Mouse (Mus musculus) C2C12 (cell line): Measurements from ENCODE around the gene Ccdc96. TPM values are rescaled to one million over a fixed set of nuclear protein-coding genes. Genes with fewer than 3 reads are reported as not detected.

Source experiments
- H3K27me3 ChIP-seq: one replicate; pipeline ENCODE4 v1.6.1; 2011; ENCODE audit not compliant: control insufficient read depth, insufficient read depth, insufficient read length
- H3K36me3 ChIP-seq: one replicate; pipeline ENCODE4 v1.6.1; 2011; ENCODE audit not compliant: control insufficient read depth, insufficient read depth
- H3K4me3 ChIP-seq: one replicate; pipeline ENCODE4 v1.5.1; 2011; ENCODE audit warnings: mild to moderate bottlenecking, control low read depth; ENCODE audit not compliant: poor library complexity, insufficient read depth, severe bottlenecking
- H3K79me2 ChIP-seq: one replicate; pipeline ENCODE4 v1.6.1; 2011; ENCODE audit not compliant: control insufficient read depth, insufficient read depth
- H3K79me3 ChIP-seq: one replicate; pipeline ENCODE4 v1.6.1; 2011; ENCODE audit warnings: low read depth, control low read depth
- H3ac ChIP-seq: one replicate; pipeline ENCODE3; 2011; ENCODE audit warnings: low read depth; ENCODE audit not compliant: control insufficient read depth, insufficient read length
- CEBPB ChIP-seq: IDR thresholded peaks from one replicate; pipeline ENCODE4 v1.6.1; 2011; ENCODE audit warnings: low read depth, mild to moderate bottlenecking, control low read depth, moderate library complexity
- CTCF ChIP-seq: IDR thresholded peaks from one replicate; pipeline ENCODE4 v1.5.1; 2011; ENCODE audit not compliant: control insufficient read depth, insufficient read depth, insufficient read length
- FOSL1 ChIP-seq: IDR thresholded peaks from one replicate; pipeline ENCODE4 v1.8.0; 2011; ENCODE audit warnings: mild to moderate bottlenecking, low read length; ENCODE audit not compliant: poor library complexity, insufficient read depth, severe bottlenecking
- MAX ChIP-seq: IDR thresholded peaks from one replicate; pipeline ENCODE4 v1.6.1; 2011; ENCODE audit warnings: mild to moderate bottlenecking, control low read depth
- MYOD1 ChIP-seq: IDR thresholded peaks from one replicate; pipeline ENCODE4 v1.6.1; 2011; ENCODE audit warnings: low read depth; ENCODE audit not compliant: control insufficient read depth, insufficient read length
- MYOG ChIP-seq: IDR thresholded peaks from one replicate; pipeline ENCODE4 v1.6.1; 2011; ENCODE audit not compliant: control insufficient read depth, insufficient read length; ENCODE audit errors: extremely low read depth
- USF1 ChIP-seq: IDR thresholded peaks from one replicate; pipeline ENCODE4 v1.6.1; 2011; ENCODE audit warnings: low read depth, mild to moderate bottlenecking, control low read depth, moderate library complexity
- polyA plus RNA-seq: library from polyadenylated mRNA; unstranded; fragments of >200 nt; fragmentation: generic; extraction: Trizol; gene quantifications from one replicate; pipeline ENCODE4 v1.2.1, GENCODE M21; 2012; ENCODE audit warnings: missing spikeins

Gene Ccdc96
- polyA plus RNA-seq, 1 experiment = 0.42 TPM

DNA sequence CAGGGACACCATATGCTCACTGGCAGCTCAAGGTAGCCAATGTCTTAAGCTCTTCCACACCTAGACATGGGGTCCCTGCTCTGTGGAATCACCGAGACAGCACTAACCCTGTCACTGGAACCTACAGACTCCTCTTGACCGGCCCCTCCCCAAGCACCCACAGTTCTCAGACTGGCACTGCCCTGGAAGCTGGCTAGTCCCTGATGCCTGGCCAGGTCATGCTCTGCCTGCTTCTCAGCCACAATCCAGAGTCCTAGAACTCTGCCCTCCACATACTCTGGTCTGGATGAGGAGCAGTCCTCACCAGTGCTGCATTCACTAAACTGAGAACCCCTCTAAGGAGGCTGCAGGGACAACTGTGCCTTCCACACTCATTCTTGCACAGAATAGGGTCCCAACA, 26.6 kb downstream of the Ccdc96 start:
- H3K79me2 ChIP-seq = no peaks in the 10 kb centered on the region
- TF ChIP-seq USF1 (no peak), CEBPB (no peak), FOSL1 (no peak), CTCF (no peak), MAX (no peak), MYOG (no peak), MYOD1 (no peak)
- no peaks in the 10 kb centered on the region for H3K79me3 ChIP-seq
- no peak overlapping the region for H3K4me3 ChIP-seq
- H3K36me3 ChIP-seq = peaks cover 19% of the 10 kb centered on the region
- H3K27me3 ChIP-seq = no peaks in the 10 kb centered on the region
- H3ac ChIP-seq = no peak overlapping the region

DNA sequence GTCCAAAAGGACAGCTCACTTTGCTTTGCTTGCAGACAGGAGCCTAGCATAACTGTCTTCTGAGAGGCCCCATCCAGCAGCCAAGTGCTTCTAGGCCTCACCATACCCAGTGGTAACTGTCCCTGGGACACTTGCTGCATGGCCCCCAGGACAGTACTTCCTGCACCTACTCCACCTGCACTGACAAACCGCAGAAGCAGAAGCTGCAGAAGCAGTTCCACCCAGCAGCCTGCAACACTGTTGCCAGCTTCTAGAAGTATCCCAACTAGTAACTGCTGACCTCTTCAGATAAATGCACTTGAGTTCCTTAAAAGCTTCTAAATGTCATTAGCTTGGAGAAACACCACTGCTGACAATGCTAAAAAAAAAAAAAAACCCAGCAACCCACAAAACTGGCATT, 30.7 kb downstream of the Ccdc96 start:
- H3K79me3 ChIP-seq = no peaks in the 10 kb centered on the region
- no peak overlapping the region for H3K4me3 ChIP-seq
- H3K27me3 ChIP-seq = no peaks in the 10 kb centered on the region
- H3K36me3 ChIP-seq = peaks cover 37% of the 10 kb centered on the region
- no peak for TF ChIP-seq MYOG
- no peak for TF ChIP-seq CEBPB
- no peak for TF ChIP-seq FOSL1
- TF ChIP-seq USF1 = no peak
- no peak for TF ChIP-seq MYOD1
- TF ChIP-seq MAX = no peak
- TF ChIP-seq CTCF = no peak
- H3K79me2 ChIP-seq = no peaks in the 10 kb centered on the region
- H3ac ChIP-seq = no peak overlapping the region

DNA sequence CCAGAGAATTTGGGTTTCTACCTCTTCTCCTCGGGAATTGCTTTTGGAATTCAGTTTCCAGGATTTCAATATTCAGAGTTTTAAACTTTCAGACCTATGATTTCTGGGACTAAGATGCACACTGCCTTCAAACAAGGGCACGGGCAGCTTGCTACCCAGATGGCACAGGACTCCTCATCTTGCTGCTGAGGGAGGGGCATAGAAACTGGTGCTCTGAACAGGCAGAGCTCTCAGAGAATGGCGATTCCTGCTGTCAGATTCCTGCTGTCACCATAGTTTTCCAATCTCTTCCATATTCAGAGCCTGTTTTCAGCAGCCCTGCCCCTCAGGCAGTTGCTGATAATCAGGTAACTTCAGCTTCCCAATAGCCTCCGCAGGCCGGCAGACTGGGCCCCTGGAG, 31.2 kb downstream of the Ccdc96 start:
- Histone ChIP-seq H3K4me3 (no peak overlapping the region), H3K27me3 (no peaks in the 10 kb centered on the region), H3K36me3 (peaks cover 39% of the 10 kb centered on the region)

DNA sequence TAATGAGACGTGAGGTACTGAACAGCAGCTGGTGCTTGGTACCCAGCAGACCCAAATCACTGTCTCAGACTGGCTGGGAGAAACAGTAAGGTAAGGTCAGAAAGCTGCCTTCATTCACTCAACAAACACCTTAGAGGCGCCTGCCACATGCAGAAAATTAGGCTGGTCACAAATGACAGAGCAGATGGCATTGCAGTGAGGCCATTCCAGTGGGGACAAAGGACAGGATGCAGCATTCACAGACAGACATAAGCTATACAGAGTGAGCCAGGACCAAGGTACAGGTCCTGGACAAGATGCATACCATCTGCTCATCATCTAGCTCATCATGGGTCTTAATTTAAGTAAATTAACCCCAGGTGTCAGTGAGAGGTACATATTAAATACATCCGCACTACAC, 33.2 kb downstream of the Ccdc96 start:
- H3ac ChIP-seq = no peak overlapping the region
- no peak overlapping the region for H3K4me3 ChIP-seq
- no peaks in the 10 kb centered on the region for H3K27me3 ChIP-seq
- H3K79me3 ChIP-seq = no peaks in the 10 kb centered on the region
- peaks cover 47% of the 10 kb centered on the region for H3K36me3 ChIP-seq
- no peaks in the 10 kb centered on the region for H3K79me2 ChIP-seq
- TF ChIP-seq CTCF = no peak
- TF ChIP-seq MYOD1 = no peak

More for the DNA sequence above, 31.2 kb downstream of the Ccdc96 start:
- Histone ChIP-seq H3K79me2 (no peaks in the 10 kb centered on the region), H3K79me3 (no peaks in the 10 kb centered on the region), H3ac (no peak overlapping the region)
- TF ChIP-seq FOSL1 = no peak
- no peak for TF ChIP-seq MAX
- TF ChIP-seq CTCF = no peak
- no peak for TF ChIP-seq USF1
- no peak for TF ChIP-seq CEBPB
- TF ChIP-seq MYOD1 = no peak
- TF ChIP-seq MYOG = no peak

DNA sequence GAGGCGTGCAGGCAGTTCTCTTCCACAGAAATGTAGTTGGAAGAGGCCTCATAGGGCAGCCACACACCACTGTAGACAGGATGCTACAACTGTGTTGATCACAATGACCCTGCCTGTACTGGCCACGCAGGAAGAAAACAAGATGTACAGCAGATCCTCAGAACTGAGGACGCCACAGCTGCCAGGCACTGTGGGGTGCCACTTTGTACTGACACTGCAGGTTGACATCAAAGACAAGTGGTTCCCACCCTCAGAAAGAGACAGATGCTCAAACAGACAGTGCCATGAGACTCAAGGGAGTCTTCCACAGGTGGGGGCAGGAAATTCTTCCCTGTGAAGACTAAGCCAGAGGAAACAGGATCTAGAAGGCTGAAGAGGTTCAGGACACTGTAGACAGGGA, 35.4 kb downstream of the Ccdc96 start:
- H3K79me3 ChIP-seq = no peaks in the 10 kb centered on the region
- no peaks in the 10 kb centered on the region for H3K79me2 ChIP-seq
- no peak overlapping the region for H3ac ChIP-seq
- TF ChIP-seq FOSL1 (no peak), MYOD1 (no peak), CEBPB (no peak), MYOG (no peak), USF1 (no peak), CTCF (no peak), MAX (no peak)
- H3K4me3 ChIP-seq = no peak overlapping the region
- H3K27me3 ChIP-seq = no peaks in the 10 kb centered on the region
- peaks cover 38% of the 10 kb centered on the region for H3K36me3 ChIP-seq

DNA sequence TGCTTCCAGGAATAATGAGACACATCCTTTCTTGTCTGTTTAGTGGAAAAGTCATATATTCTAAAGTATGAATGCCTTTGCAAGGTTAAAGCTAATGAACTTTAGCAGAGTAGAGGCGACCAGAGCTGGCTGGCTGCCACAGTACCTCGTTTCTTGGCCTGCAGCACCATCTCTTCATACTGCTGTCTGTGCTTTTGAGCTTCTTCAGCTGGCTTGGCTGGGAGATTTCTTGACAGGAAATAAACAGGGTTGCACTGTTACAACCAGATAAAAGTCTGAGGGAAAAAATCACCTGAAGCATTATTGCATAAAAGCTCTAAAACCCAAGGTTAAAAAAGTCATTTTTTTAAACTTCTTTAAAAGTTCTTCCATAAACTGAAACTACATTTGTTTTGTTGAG, 38.4 kb downstream of the Ccdc96 start:
- peaks cover 28% of the 10 kb centered on the region for H3K36me3 ChIP-seq
- peaks cover 15% of the 10 kb centered on the region for H3K79me2 ChIP-seq
- H3K27me3 ChIP-seq = no peaks in the 10 kb centered on the region
- no peak overlapping the region for H3K4me3 ChIP-seq
- H3K79me3 ChIP-seq = no peaks in the 10 kb centered on the region
- no peak overlapping the region for H3ac ChIP-seq
- TF ChIP-seq CEBPB = no peak
- TF ChIP-seq MAX = no peak
- TF ChIP-seq MYOG = no peak
- TF ChIP-seq FOSL1 = no peak
- no peak for TF ChIP-seq CTCF
- no peak for TF ChIP-seq USF1
- no peak for TF ChIP-seq MYOD1
